ENCODE assay signal across 26 mouse cellular contexts in genomic region chr10:96515923-96516258, GRCm38 (mm10).
DNase-seq lines count a peak whose midpoint lies in the region; ATAC-seq lines count a peak whose summit lies in the region.
"Had no signal": no experiment of that assay in that cellular context is flagged by ENCODE, and none has a peak within 500 bp of the region (broad histone marks: within the 10 kb centered on the region; RNA-seq: fewer than 3 reads in every experiment).

No protein-coding gene starts in this region.

- H3K9me3 ChIP-seq in embryonic facial prominence, embryonic 10.5 days, result no peaks in the 10 kb centered on the region
- H3K9me3 ChIP-seq: embryonic facial prominence, embryonic 12.5 days; embryonic facial prominence, embryonic 15.5 days; hindbrain, embryonic 12.5 days; hindbrain, embryonic 15.5 days had no signal

- H3K36me3 ChIP-seq in embryonic facial prominence, embryonic 10.5 days (replicated peaks), result no peaks in the 10 kb centered on the region
- H3K36me3 ChIP-seq: embryonic facial prominence, embryonic 12.5 days; embryonic facial prominence, embryonic 15.5 days; G1E; hindbrain, embryonic 12.5 days; hindbrain, embryonic 15.5 days had no signal

- peak; percentile 82 for ATAC-seq in CD4-positive, CD25-positive, alpha-beta regulatory T cell, adult 4 months
- ATAC-seq in inflammation-experienced regulatory T-cells, adult 6 months, result peak; percentile 76
- ATAC-seq: forebrain, embryonic 14.5 days; forebrain, postnatal 0 days; Patski had no signal

- H3K27ac ChIP-seq in embryonic facial prominence, embryonic 10.5 days (replicated peaks), result no peak overlapping the region
- H3K27ac ChIP-seq: embryonic facial prominence, embryonic 12.5 days; embryonic facial prominence, embryonic 15.5 days; heart, adult 2 months; hindbrain, embryonic 12.5 days; hindbrain, embryonic 15.5 days had no signal

- no peak overlapping the region for H3K4me3 ChIP-seq in embryonic facial prominence, embryonic 10.5 days
- H3K4me3 ChIP-seq: embryonic facial prominence, embryonic 12.5 days; embryonic facial prominence, embryonic 15.5 days; heart, adult 2 months; hindbrain, embryonic 12.5 days; hindbrain, embryonic 15.5 days had no signal

- WGBS in embryonic facial prominence, embryonic 10.5 days, result 89% methylated on average over 2 of the region's 2 CpGs

- H3K4me1 ChIP-seq in embryonic facial prominence, embryonic 10.5 days, result peaks cover under 1% of the 10 kb centered on the region; the same call in 1 of the 2 replicates
- H3K4me1 ChIP-seq: embryonic facial prominence, embryonic 12.5 days; hindbrain, embryonic 12.5 days; hindbrain, embryonic 15.5 days had no signal

- H3K27me3 ChIP-seq in embryonic facial prominence, embryonic 10.5 days (replicated peaks; ENCODE audit: low read depth, poor library complexity, severe bottlenecking), result no peaks in the 10 kb centered on the region
- H3K27me3 ChIP-seq: CH12.LX; embryonic facial prominence, embryonic 12.5 days; embryonic facial prominence, embryonic 15.5 days; hindbrain, embryonic 12.5 days; hindbrain, embryonic 15.5 days; Patski had no signal

- intact Hi-C loops in left cerebral cortex, postnatal 14 days (cut with DNase I), result no loop called here

- peak; percentile 32 for DNase-seq in CD4-positive helper T cell, adult 2 months (ENCODE audit: low read depth, low spot score)
- peak; percentile 22 to 40 for DNase-seq in natural killer cell, adult 2 months (ENCODE audit: low spot score in 2 of 2)
- DNase-seq in embryonic facial prominence, embryonic 10.5 days (ENCODE audit: low spot score), result no peak
- no peak for DNase-seq in lung, adult 18-20 months
- no peak for DNase-seq in left cerebral cortex, postnatal 14 days (ENCODE audit: low spot score in 2 of 2)
- no peak for DNase-seq in adipocyte (ENCODE audit: low spot score)
- DNase-seq: adrenal gland, postnatal 10 days; adrenal gland, postnatal 36 days; B cell, adult 2 months; cerebellum, adult 18-20 months; cerebellum, adult 9-10 months; cerebellum, postnatal 14 days; forebrain, postnatal 0 days; gastrocnemius, postnatal 36 days; heart, adult 2 months; kidney, adult 18-20 months had no signal

Comparison
In these comparisons a context has a peak if more than half of its experiments do, and no peak if none do; other contexts are left out.
1. DNase-seq: peak in CD4-positive helper T cell, adult 2 months (single experiment) and natural killer cell, adult 2 months (2 of 2); none in embryonic facial prominence, embryonic 10.5 days (single experiment), lung, adult 18-20 months (0 of 2), left cerebral cortex, postnatal 14 days (0 of 2) and adipocyte (single experiment).